Mouse (Mus musculus) liver, embryonic 14.5 days (tissue): ENCODE results near the gene Glrx5. TPM values are rescaled to one million over a fixed set of nuclear protein-coding genes. Genes with fewer than 3 reads are reported as not detected.

Experiments used
- ATAC-seq: fragments of 200-750 bp; cut with Nextera tagmentation; 2 replicates; pipeline ENCODE4 v1.8.0; 2017; ENCODE audit warnings: moderate number of reproducible peaks, mild to moderate bottlenecking, moderate library complexity; ENCODE audit not compliant: insufficient read depth
- DNase-seq, 3 experiments: peaks; one replicate each; pipeline ENCODE4 v3.0.0-alpha.2; 2012 to 2013; ENCODE audit warnings: low read depth in 3 of 3, low spot score in 3 of 3
- H3K27ac ChIP-seq: fragments of 300-500 bp; sonication (generic); 2 replicates; pipeline ENCODE4 v1.5.1; 2014; ENCODE audit warnings: moderate library complexity, mild to moderate bottlenecking, control low read depth, inconsistent platforms
- H3K27me3 ChIP-seq: fragments of 300-500 bp; sonication (generic); 2 replicates; pipeline ENCODE4 v1.6.1; 2014; ENCODE audit warnings: mild to moderate bottlenecking, low read length, moderate library complexity; ENCODE audit not compliant: control insufficient read depth, insufficient read depth
- H3K36me3 ChIP-seq: fragments of 300-500 bp; sonication (generic); replicated peaks from 2 replicates; pipeline ENCODE4 v1.6.1; 2014; ENCODE audit warnings: low read depth; ENCODE audit not compliant: control insufficient read depth, insufficient read depth
- H3K4me1 ChIP-seq, 2 experiments: fragments of 200-500 bp in 1 of 2; fragments of 300-500 bp in 1 of 2; sonication (generic) in 1 of 2; replicated peaks; 2 replicates each; pipeline ENCODE4 v1.6.1; 2012 to 2014; ENCODE audit warnings: antibody characterized with exemption in 1 of 2, inconsistent platforms in 1 of 2, low read length in 1 of 2; ENCODE audit not compliant: control insufficient read depth in 2 of 2, insufficient read depth in 2 of 2
- H3K4me2 ChIP-seq: fragments of 300-500 bp; sonication (generic); 2 replicates; pipeline ENCODE4 v1.6.1; 2014; ENCODE audit warnings: low read depth, mild to moderate bottlenecking, control low read depth, moderate library complexity
- H3K4me3 ChIP-seq, 2 experiments: fragments of 200-500 bp in 1 of 2; fragments of 300-500 bp in 1 of 2; sonication (generic) in 1 of 2; 2 replicates each; pipeline ENCODE4 v1.5.1; 2012 to 2014; ENCODE audit warnings: low read depth in 2 of 2, low read length in 2 of 2, mild to moderate bottlenecking in 2 of 2, control low read depth in 1 of 2, inconsistent platforms in 1 of 2, moderate library complexity in 1 of 2; ENCODE audit not compliant: insufficient read depth in 1 of 2
- H3K9ac ChIP-seq: fragments of 300-500 bp; sonication (generic); replicated peaks from 2 replicates; pipeline ENCODE4 v1.6.1; 2014; ENCODE audit warnings: mild to moderate bottlenecking, control low read depth, moderate library complexity
- H3K9me3 ChIP-seq: fragments of 300-500 bp; sonication (generic); 2 replicates; pipeline ENCODE4 v1.6.1; 2016; ENCODE audit warnings: low read length, mixed read lengths; ENCODE audit not compliant: control insufficient read depth
- CTCF ChIP-seq: IDR thresholded peaks from 2 replicates; pipeline ENCODE4 v1.5.1; 2016; ENCODE audit warnings: antibody characterized with exemption, low read depth, control low read depth
- EP300 ChIP-seq: IDR thresholded peaks from 2 replicates; pipeline ENCODE4 v1.6.1; 2016; ENCODE audit warnings: antibody characterized with exemption, low read depth
- WGBS: fragments of 180-500 bp; shearing (Covaris S2); extraction: QIAGEN DNeasy Blood & Tissue Kit; methylation state at CpG from one replicate; pipeline ENCODE4 v1.1.7; 2014; ENCODE audit not compliant: insufficient replicate concordance; 5-methylcytosine and 5-hydroxymethylcytosine counted together
- polyA plus RNA-seq, 2 experiments: library from polyadenylated mRNA; depleted of rRNA in 1 of 2; stranded (reverse) in 1 of 2; unstranded in 1 of 2; fragments of >200 nt; fragmentation: Nextera tagmentation in 1 of 2; extraction: Ambion mirVana in 1 of 2; gene quantifications; 2 replicates each; pipeline versions ENCODE4 v1.2.1 to v1.2.3; 2012 to 2014

Glrx5 gene
- polyA plus RNA-seq (2012; rRNA removed) = 93.7 and 238 TPM in 2 replicates
- 622 and 681 TPM in 2 replicates for polyA plus RNA-seq (2014; fragmentation: Nextera tagmentation; extraction: Ambion mirVana)

- under 1% methylated on average over 71 of the region's 72 CpGs for WGBS
- peak within 1 kb of the TSS; percentile 77 to 90 for H3K4me3 ChIP-seq
- peak; percentile 87 for ATAC-seq
- H3K4me2 ChIP-seq = peak within 1 kb of the TSS; percentile 98
- no peaks in the 10 kb centered on the region for H3K27me3 ChIP-seq
- no peaks in the 10 kb centered on the region for H3K9me3 ChIP-seq
- peak within 1 kb of the TSS; percentile 92 for H3K9ac ChIP-seq
- H3K4me1 ChIP-seq = peaks cover 36 to 41% of the 10 kb centered on the region in 2 experiments
- DNase-seq = peak; percentile 100
- TF ChIP-seq CTCF (peak; percentile 14; the same call in 1 of the 2 replicates), EP300 (no peak)
- peaks cover 52% of the 10 kb centered on the region for H3K36me3 ChIP-seq
- H3K27ac ChIP-seq = peak within 1 kb of the TSS; percentile 98
These were observed at the start of gene Glrx5 for GRCm38 (mm10) chr12:105032147-105032831. Gene Glrx5 (plus strand): TSS chr12:105032688.

GRCm38 (mm10) chr12:104983476-104983875, 49.0 kb upstream of the Glrx5 start:
- TF ChIP-seq CTCF (no peak), EP300 (no peak)
- Histone ChIP-seq H3K27ac (no peak overlapping the region), H3K9me3 (no peaks in the 10 kb centered on the region), H3K36me3 (no peaks in the 10 kb centered on the region), H3K9ac (no peak overlapping the region), H3K4me1 (no peaks in the 10 kb centered on the region), H3K4me2 (no peak overlapping the region), H3K4me3 (no peak overlapping the region), H3K27me3 (no peaks in the 10 kb centered on the region)
- 69% methylated on average over 7 of the region's 7 CpGs for WGBS
- DNase-seq (no peak), ATAC-seq (no peak)

GRCm38 (mm10) chr12:104985088-104985487, 47.4 kb upstream of the Glrx5 start:
- H3K4me3 ChIP-seq = no peak overlapping the region
- DNase-seq = no peak
- ATAC-seq = no peak
- H3K4me2 ChIP-seq = no peak overlapping the region
- no peaks in the 10 kb centered on the region for H3K36me3 ChIP-seq
- no peaks in the 10 kb centered on the region for H3K27me3 ChIP-seq
- TF ChIP-seq EP300 = no peak
- peak; percentile 72 for TF ChIP-seq CTCF
- H3K27ac ChIP-seq = no peak overlapping the region
- no peaks in the 10 kb centered on the region for H3K9me3 ChIP-seq
- H3K9ac ChIP-seq = no peak overlapping the region
- no peaks in the 10 kb centered on the region for H3K4me1 ChIP-seq
- 60% methylated on average over 5 of the region's 5 CpGs for WGBS

GRCm38 (mm10) chr12:104986001-104986400, 46.5 kb upstream of the Glrx5 start:
- Histone ChIP-seq H3K27ac (no peak overlapping the region), H3K27me3 (no peaks in the 10 kb centered on the region), H3K36me3 (no peaks in the 10 kb centered on the region), H3K9me3 (no peaks in the 10 kb centered on the region), H3K4me3 (no peak overlapping the region), H3K4me1 (peaks cover under 1 to 3% of the 10 kb centered on the region in 2 experiments; a peak in 3 of 4 replicates), H3K9ac (no peak overlapping the region), H3K4me2 (no peak overlapping the region)
- 79% methylated on average over 2 of the region's 2 CpGs for WGBS
- DNase-seq (no peak), ATAC-seq (no peak)
- TF ChIP-seq CTCF (no peak), EP300 (no peak)

- Histone ChIP-seq H3K27me3 (no peaks in the 10 kb centered on the region), H3K27ac (no peak overlapping the region), H3K9me3 (no peaks in the 10 kb centered on the region), H3K9ac (no peak overlapping the region), H3K4me1 (peaks cover 4 to 5% of the 10 kb centered on the region in 2 experiments; a peak in 3 of 4 replicates), H3K4me2 (no peak overlapping the region), H3K4me3 (no peak overlapping the region), H3K36me3 (no peaks in the 10 kb centered on the region)
- TF ChIP-seq EP300 (no peak), CTCF (no peak)
- 81% methylated on average over 9 of the region's 9 CpGs for WGBS
- no peak for DNase-seq
- ATAC-seq = no peak
These were observed 45.7 kb upstream of the Glrx5 start for GRCm38 (mm10) chr12:104986781-104987180.
